Mouse (Mus musculus) layer of hippocampus, adult 9-11 months (tissue): ENCODE data around the gene Hes2.

Source experiments
- DNase-seq: peaks from one replicate; pipeline ENCODE4 v3.0.0; 2022

The Hes2 gene

DNA sequence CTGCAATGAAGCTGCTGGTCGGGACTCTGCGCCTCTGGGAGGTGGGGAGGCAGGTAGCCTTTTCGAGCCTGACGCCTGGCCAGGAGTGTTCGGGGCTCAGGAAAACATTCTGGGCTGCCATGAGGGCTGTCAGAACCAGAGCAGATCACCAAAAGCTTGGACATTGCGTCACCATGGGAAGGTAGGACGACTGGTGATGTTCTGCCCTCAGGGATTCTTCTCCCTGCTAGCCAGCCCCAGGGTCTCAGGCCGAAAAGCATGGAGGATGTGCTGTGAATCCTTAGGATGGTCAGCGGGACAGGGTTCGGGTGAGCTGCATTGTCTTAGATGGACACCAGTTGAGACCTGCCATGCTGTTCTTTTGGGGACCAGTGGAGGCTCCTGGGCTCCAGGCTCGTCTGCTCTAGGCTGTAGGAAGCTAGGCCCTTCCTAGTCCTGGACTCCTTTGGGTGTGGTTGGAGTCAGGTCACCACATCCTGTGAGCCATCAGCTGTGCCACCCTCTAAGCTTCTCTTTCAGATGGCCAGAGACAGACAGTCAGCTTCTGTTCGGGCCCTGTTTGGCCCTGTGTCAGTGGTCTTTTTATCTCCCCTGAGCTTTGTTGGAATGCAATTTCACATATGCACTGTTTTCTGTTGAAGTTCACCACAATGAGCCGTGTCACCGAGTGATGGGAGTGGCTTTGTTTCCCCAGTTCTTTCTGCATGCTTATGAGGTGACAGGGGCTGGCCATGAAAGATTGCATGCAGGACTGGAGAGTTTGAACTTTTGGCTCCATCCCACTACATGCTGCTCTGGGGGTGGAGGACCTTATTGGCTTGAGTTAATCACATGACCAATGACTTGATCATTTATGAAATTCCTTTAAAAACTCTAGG, 27.8 kb downstream of the Hes2 start:
- no peak for DNase-seq

DNA sequence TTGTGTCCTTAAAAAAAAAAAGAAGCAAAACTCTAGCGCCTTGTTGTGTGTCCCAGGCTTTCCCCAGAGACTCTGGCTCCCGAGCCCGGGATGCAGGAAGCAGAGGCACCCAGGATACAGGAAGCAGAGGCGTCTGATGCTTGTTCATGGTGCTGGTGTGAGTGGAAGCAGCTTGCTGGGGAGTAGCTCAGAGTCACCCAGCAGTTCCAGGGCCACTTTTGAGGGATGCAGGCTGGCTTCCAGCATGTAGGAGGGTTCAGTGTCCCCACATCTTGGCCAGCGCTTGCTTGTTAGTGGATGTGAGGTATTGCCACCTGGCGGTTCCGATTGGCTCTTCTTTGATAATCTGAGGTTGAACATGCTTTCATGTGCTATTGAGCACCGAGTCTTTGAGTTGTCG, 28.5 kb downstream of the Hes2 start:
- no peak for DNase-seq

GRCm38 (mm10) chr4:152188651-152189050, 30.0 kb downstream of the Hes2 start:
- DNase-seq = no peak

- DNase-seq = no peak
These were observed 30.4 kb downstream of the Hes2 start for GRCm38 (mm10) chr4:152189071-152189470.

GRCm38 (mm10) chr4:152189691-152190090, 31.0 kb downstream of the Hes2 start:
- no peak for DNase-seq

DNA sequence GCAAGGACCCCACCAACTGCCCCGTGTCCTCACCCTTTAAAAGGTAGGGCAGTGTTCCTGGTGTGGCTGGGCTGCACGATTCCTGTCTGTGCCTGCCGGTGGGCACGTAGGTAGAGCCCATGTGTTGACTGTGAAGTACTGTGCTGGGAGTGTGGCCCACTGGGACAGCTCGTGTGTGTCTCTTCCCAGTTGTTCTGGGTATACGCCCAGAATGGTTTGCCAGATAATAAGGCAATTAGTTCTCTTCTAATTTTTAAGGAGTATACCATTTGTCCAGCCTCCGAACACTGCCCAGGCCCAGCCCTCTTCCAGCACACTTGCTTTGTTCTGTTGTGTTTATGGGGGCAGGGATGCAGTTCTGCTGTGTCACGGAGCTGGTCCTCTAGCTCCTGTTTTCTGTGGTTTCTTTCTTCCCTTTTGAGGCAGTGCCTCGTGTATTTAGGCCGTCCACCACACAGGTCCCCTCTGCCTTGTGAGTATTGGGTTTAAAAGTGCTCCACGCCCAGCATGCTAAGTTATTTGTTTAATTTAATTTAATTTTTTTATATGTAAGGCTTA, 31.5 kb downstream of the Hes2 start:
- no peak for DNase-seq

- no peak for DNase-seq
These were observed 32.0 kb downstream of the Hes2 start for GRCm38 (mm10) chr4:152190701-152191100.

DNA sequence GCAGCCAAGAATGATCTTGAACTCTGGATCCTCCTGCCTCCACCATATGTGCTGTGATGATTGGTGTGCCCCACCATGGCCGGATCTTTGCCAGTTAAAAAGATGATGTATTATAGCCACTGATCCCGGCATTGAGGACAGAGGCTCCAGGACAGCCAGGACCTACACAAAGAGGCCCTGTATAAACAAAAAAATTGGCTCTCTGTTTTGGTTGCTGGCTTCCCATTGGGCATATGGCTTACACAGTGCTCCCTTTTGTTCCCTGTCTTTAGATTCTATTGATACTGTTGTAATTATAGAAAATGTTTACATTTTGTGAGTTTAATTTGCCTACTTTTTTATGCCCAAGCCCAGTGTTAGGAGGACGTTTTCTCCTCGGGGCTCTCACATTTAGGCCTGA, 33.9 kb downstream of the Hes2 start:
- peak; percentile 56 for DNase-seq

- DNase-seq = no peak
These were observed 36.0 kb downstream of the Hes2 start for GRCm38 (mm10) chr4:152194476-152195175.

DNA sequence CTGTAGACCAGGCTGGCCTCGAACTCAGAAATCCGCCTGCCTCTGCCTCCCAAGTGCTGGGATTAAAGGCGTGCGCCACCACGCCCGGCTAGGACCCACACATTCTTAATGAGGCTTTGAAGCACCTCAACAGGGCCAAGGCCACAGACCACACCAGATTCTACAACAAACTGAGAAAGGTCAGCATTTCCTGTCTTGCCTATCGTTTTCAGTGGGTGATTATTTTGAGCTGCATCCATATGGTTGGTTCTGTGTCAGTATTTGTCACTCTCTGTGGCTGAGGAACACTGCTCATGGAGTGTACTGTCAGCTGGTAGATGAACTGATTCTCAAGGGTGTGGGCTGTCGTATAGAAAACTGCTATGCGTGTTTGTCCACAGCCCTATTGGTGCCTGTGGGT, 37.6 kb downstream of the Hes2 start:
- DNase-seq = no peak

DNA sequence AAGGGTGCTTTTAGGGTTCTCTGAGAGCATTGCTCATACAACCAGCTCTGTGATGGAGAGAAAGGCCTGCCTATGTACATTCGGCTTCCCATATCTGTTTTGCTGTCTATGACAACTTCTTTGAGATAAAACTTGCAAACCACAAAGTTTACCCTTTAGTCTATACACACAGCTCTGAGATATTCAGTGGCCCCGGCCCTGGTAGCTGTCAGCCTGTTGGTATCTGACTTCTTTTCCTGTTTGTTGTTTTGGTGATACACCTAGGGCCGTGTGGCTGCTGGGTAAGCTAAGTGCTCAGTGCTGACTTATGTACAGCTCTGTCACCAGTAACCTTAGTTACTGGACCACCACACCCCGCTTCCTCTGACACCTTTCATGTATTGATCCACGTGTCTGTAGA, 38.9 kb downstream of the Hes2 start:
- no peak for DNase-seq

- no peak for DNase-seq
These were observed 41.0 kb downstream of the Hes2 start for GRCm38 (mm10) chr4:152199617-152200016.

- no peak for DNase-seq
These were observed 42.8 kb downstream of the Hes2 start for GRCm38 (mm10) chr4:152201492-152201891.

DNA sequence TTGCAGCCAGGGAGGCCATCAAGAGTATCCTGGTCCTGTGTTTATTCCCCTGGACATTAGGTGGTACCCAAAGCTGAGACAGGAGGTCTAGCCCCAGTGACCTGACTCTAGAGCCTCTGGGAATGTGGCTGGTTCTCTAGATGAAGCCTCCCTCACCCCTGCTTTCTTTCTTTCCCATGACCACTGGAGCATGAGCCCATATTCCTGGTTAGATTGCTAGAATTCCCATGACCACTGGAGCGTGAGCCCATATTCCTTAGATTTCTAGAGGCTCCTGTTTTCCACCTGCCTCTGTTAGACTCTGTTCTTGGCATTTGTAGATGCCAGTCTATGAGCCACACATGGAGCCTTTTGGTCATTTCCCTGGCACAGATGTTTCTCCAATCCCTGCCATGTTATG, 43.8 kb downstream of the Hes2 start:
- no peak for DNase-seq

GRCm38 (mm10) chr4:152202905-152203304, 44.2 kb downstream of the Hes2 start:
- peak; percentile 66 for DNase-seq

- no peak for DNase-seq
These were observed 46.0 kb downstream of the Hes2 start for GRCm38 (mm10) chr4:152204663-152205062.

DNA sequence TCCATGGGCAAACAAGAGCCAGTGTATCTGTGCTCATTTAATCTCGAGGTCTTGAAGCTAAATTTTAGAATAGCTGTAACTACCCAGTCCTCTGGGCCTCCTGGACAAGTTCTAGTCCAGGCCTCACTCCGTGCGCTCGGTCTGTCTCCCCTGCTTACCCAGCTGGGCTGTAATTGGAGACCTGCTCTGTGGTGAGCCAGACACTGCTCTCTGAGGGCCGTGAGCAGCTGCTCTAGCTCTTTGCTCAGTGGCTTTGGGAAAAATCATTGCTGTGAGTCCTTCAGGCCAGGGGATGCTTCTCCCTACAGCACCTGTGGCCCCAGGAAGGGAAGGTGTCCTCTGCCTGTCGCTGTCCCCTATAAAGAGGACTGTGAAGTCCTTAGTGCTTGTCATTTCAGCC, 47.5 kb downstream of the Hes2 start:
- no peak for DNase-seq

GRCm38 (mm10) chr4:152209623-152210022, 51.0 kb downstream of the Hes2 start:
- DNase-seq = no peak
